Mouse (Mus musculus) ovary, adult 18-20 months (tissue): ENCODE measurements around the gene Ncf2.

Experiments used
- DNase-seq: peaks from one replicate; pipeline ENCODE4 v3.0.0; 2022; ENCODE audit warnings: low spot score, mixed read lengths

Ncf2 gene

GRCm38 (mm10) chr1:152796683-152797263, 3.2 kb upstream of the Ncf2 start:
- DNase-seq: no peak

- no peak for DNase-seq
These were observed 1.9 kb upstream of the Ncf2 start for GRCm38 (mm10) chr1:152798125-152798524.

GRCm38 (mm10) chr1:152800633-152801176, 711 bp downstream of the Ncf2 start:
- no peak for DNase-seq

GRCm38 (mm10) chr1:152804907-152805306, 4.9 kb downstream of the Ncf2 start:
- DNase-seq: no peak

GRCm38 (mm10) chr1:152807619-152808391, 7.8 kb downstream of the Ncf2 start:
- peak; percentile 8 for DNase-seq

GRCm38 (mm10) chr1:152808392-152808680, 8.3 kb downstream of the Ncf2 start:
- no peak for DNase-seq

GRCm38 (mm10) chr1:152809541-152810252, 9.7 kb downstream of the Ncf2 start:
- no peak for DNase-seq

- no peak for DNase-seq
These were observed 10.8 kb downstream of the Ncf2 start for GRCm38 (mm10) chr1:152810533-152811439.

- no peak for DNase-seq
These were observed 15.3 kb downstream of the Ncf2 start for GRCm38 (mm10) chr1:152815265-152815701.

- DNase-seq: no peak
These were observed 17.2 kb downstream of the Ncf2 start for GRCm38 (mm10) chr1:152817027-152817769.

GRCm38 (mm10) chr1:152817794-152818193, 17.8 kb downstream of the Ncf2 start:
- no peak for DNase-seq

- DNase-seq: no peak
These were observed 19.6 kb downstream of the Ncf2 start for GRCm38 (mm10) chr1:152819558-152819957.

GRCm38 (mm10) chr1:152820911-152821695, 21.1 kb downstream of the Ncf2 start:
- DNase-seq: no peak

GRCm38 (mm10) chr1:152821746-152822145, 21.8 kb downstream of the Ncf2 start:
- no peak for DNase-seq

GRCm38 (mm10) chr1:152824206-152824605, 24.2 kb downstream of the Ncf2 start:
- no peak for DNase-seq

GRCm38 (mm10) chr1:152826446-152826845, 26.5 kb downstream of the Ncf2 start:
- DNase-seq: no peak

GRCm38 (mm10) chr1:152828168-152828567, 28.2 kb downstream of the Ncf2 start:
- DNase-seq: no peak

GRCm38 (mm10) chr1:152828637-152829355, 28.8 kb downstream of the Ncf2 start:
- no peak for DNase-seq

GRCm38 (mm10) chr1:152830054-152830453, 30.1 kb downstream of the Ncf2 start:
- no peak for DNase-seq

GRCm38 (mm10) chr1:152831003-152831402, 31.0 kb downstream of the Ncf2 start:
- no peak for DNase-seq
